Mouse (Mus musculus) midbrain, embryonic 14.5 days (tissue): ENCODE data around the gene Camta2. TPM values are rescaled to one million over a fixed set of nuclear protein-coding genes. Genes with fewer than 3 reads are reported as not detected.

Source experiments
- ATAC-seq: fragments of 200-750 bp; cut with Nextera tagmentation; 2 replicates; pipeline ENCODE4 v1.8.0; 2017; ENCODE audit warnings: moderate number of reproducible peaks, moderate library complexity; ENCODE audit not compliant: low FRiP score, low TSS enrichment
- DNase-seq: peaks from one replicate; pipeline ENCODE4 v3.0.0-alpha.2; 2015
- H3K27ac ChIP-seq: fragments of 300-500 bp; sonication (generic); replicated peaks from 2 replicates; pipeline ENCODE4 v1.5.1; 2014; ENCODE audit warnings: mild to moderate bottlenecking, low read depth, low read length, moderate library complexity
- H3K27me3 ChIP-seq: fragments of 300-500 bp; sonication (generic); 2 replicates; pipeline ENCODE4 v1.6.1; 2014; ENCODE audit warnings: low read length, control low read depth, mixed read lengths; ENCODE audit not compliant: control insufficient read depth, insufficient read depth
- H3K36me3 ChIP-seq: fragments of 300-500 bp; sonication (generic); 2 replicates; pipeline ENCODE4 v1.6.1; 2014; ENCODE audit warnings: low read length, control low read depth; ENCODE audit not compliant: control insufficient read depth, insufficient read depth
- H3K4me1 ChIP-seq: fragments of 300-500 bp; sonication (generic); 2 replicates; pipeline ENCODE4 v1.6.1; 2014; ENCODE audit warnings: mild to moderate bottlenecking, antibody characterized with exemption, low read length, control low read depth; ENCODE audit not compliant: control insufficient read depth, insufficient read depth
- H3K4me2 ChIP-seq: fragments of 300-500 bp; sonication (generic); 2 replicates; pipeline ENCODE4 v1.6.1; 2014; ENCODE audit warnings: mild to moderate bottlenecking, low read length, moderate library complexity
- H3K4me3 ChIP-seq: fragments of 300-500 bp; sonication (generic); replicated peaks from 2 replicates; pipeline ENCODE4 v1.5.1; 2014; ENCODE audit warnings: low read depth, low read length
- H3K9ac ChIP-seq: fragments of 300-500 bp; sonication (generic); replicated peaks from 2 replicates; pipeline ENCODE4 v1.6.1; 2014; ENCODE audit warnings: mild to moderate bottlenecking, low read length, moderate library complexity
- H3K9me3 ChIP-seq: fragments of 300-500 bp; sonication (generic); 2 replicates; pipeline ENCODE4 v1.6.1; 2016; ENCODE audit warnings: low read length, control low read depth, mixed read lengths; ENCODE audit not compliant: control insufficient read depth
- WGBS: fragments of 180-500 bp; shearing (Covaris S2); extraction: QIAGEN DNeasy Blood & Tissue Kit; methylation state at CpG from one replicate; pipeline ENCODE4 v1.1.7; 2014; 5-methylcytosine and 5-hydroxymethylcytosine counted together
- polyA plus RNA-seq: library from polyadenylated mRNA; unstranded; fragments of >200 nt; fragmentation: Nextera tagmentation; extraction: Ambion mirVana; gene quantifications from 2 replicates; pipeline ENCODE4 v1.2.1, GENCODE M21; 2014

Camta2 gene
- polyA plus RNA-seq, 1 experiment from 2014 or later: 19.4 TPM

DNA sequence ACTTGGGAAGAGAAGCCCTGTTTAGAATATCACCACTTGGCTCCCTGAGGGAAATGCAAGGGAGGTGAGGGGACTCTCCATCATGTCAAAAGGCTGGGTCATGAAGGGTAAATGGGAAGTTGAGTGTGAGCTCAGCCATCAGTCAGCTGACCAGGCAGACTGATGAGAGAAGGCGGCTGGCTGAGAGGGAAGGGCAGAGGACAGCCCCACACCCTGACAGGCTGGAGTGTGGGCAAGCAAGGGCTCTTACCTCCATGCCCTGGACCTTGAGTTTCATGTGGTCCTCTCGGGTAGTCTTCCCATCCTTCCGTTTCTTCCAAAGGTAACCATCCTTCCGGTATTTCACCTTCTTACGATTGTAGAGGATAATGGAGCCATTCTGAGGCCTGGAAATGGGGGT is 4.3 kb downstream of the Camta2 start:
- no peak overlapping the region for H3K4me3 ChIP-seq
- no peak overlapping the region for H3K4me2 ChIP-seq
- no peaks in the 10 kb centered on the region for H3K9me3 ChIP-seq
- WGBS: 93% methylated on average over 5 of the region's 5 CpGs
- no peak overlapping the region for H3K27ac ChIP-seq
- DNase-seq: no peak
- no peak overlapping the region for H3K9ac ChIP-seq
- no peak for ATAC-seq
- H3K36me3 ChIP-seq: peaks cover 43% of the 10 kb centered on the region
- no peaks in the 10 kb centered on the region for H3K27me3 ChIP-seq
- peaks cover 24% of the 10 kb centered on the region for H3K4me1 ChIP-seq

DNA sequence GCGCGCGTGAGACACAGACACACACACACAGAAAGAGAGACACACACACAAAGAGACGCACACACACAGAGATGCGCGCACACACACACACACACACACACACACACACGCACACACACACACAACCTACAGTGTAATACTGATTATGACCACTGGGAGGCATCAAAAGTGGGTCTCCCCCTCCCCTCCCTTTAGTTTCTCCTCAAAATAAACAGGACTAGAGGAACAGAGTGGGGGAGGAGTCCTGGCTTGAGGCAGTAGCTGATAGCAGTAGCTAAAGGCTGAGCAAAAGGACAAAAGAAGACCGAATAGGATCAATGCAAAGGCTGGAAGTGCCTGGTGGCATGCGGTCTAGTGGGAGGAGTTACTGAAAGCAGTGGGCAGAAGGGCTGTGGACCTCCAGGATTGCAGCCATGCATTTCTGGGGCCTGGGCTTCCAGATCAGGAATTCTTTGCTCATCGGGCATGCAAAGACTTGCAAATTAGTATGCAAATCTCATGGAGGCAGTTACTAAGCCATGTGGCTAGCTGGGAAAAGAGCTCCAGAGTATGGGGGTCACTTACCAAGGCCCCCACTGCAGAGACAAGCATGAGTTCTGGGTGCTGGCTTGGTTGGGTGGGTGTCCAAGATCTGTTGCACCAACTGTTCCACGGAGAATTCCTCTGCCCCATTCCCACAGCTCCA is 5.9 kb downstream of the Camta2 start:
- ATAC-seq: peak; percentile 73
- peak; percentile 85 for DNase-seq
- Histone ChIP-seq H3K4me3 (no peak overlapping the region), H3K36me3 (peaks cover 50% of the 10 kb centered on the region), H3K9ac (no peak overlapping the region), H3K4me1 (peaks cover 17% of the 10 kb centered on the region), H3K4me2 (peak overlapping the region; percentile 19; the same call in 1 of the 2 replicates), H3K27ac (peak overlapping the region; percentile 62), H3K27me3 (no peaks in the 10 kb centered on the region), H3K9me3 (no peaks in the 10 kb centered on the region)
- 8% methylated on average over 11 of the region's 11 CpGs for WGBS

DNA sequence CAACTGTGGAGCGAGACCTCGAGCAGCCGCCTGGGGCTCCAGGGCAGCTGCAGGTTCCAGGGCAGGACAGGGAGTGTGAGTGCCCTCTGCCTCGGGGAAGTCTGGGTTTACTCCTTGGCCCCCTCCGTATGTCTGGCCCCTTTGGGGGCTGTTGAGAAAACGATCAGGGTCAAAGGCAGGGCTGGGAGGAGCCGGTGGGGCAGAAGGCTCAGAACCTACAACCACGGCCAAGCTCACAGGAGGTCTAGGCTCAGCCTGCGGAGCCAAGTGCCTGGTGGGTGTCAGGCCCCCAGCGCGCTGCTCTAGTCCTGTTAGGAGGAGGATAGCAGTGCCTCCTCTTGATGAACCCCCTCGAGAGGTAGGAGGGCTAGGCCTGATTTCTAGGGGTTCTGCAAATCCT is 6.7 kb downstream of the Camta2 start:
- Histone ChIP-seq H3K4me1 (peaks cover 10% of the 10 kb centered on the region; the same call in 1 of the 2 replicates), H3K27me3 (no peaks in the 10 kb centered on the region), H3K36me3 (peaks cover 57% of the 10 kb centered on the region), H3K27ac (peak overlapping the region; percentile 42; the same call in 1 of the 2 replicates), H3K9me3 (no peaks in the 10 kb centered on the region), H3K4me3 (no peak overlapping the region), H3K9ac (no peak overlapping the region), H3K4me2 (no peak overlapping the region)
- no peak for DNase-seq
- WGBS: 70% methylated on average over 12 of the region's 12 CpGs
- ATAC-seq: 0 out of 2 replicates have a peak, but pooled peaks have one; percentile 6

DNA sequence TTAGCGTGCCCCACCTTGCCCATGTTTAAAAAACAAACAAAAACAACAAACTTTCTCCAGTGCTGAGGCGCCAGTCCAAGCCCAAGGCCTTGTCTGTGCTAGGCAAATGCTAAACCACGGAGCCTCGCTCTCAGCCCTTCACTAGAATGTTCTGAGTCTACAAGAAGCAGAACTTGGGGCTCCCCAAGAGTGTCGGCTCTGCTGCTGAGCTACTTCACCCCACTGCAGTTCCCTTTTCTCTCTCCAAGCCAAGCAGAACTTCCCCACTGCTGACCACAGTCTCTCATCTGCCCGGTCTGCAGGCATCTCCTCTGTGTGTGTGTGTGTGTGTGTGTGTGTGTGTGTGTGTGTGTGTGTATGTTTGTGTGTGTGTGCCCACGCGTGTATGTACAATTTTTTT is 8.0 kb downstream of the Camta2 start:
- Histone ChIP-seq H3K4me1 (peaks cover 10% of the 10 kb centered on the region; the same call in 1 of the 2 replicates), H3K9ac (no peak overlapping the region), H3K36me3 (peaks cover 69% of the 10 kb centered on the region), H3K4me3 (no peak overlapping the region), H3K27me3 (no peaks in the 10 kb centered on the region), H3K27ac (no peak overlapping the region), H3K9me3 (no peaks in the 10 kb centered on the region), H3K4me2 (no peak overlapping the region)
- 92% methylated on average over 8 of the region's 8 CpGs for WGBS
- DNase-seq: no peak
- no peak for ATAC-seq

DNA sequence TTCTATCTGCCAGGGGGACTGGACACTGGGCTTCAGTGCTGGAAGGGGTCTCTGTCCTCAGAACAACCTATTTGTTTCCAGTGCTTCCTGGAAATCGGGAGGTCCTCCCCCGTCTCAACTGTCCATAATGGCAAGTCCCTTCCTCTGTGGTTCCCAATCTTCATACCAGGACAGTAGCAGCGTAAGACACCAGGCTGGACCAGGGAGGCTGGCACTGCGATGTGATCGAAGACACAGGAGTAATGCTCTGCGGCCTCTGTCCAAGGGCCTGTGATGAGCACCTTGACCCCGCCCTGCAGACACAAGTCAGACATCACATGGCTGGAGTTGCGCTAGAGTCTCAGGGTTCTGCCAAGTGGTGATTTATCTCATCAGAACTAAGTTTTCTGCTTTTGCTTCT is 8.5 kb downstream of the Camta2 start:
- H3K4me3 ChIP-seq: no peak overlapping the region
- no peak overlapping the region for H3K27ac ChIP-seq
- H3K36me3 ChIP-seq: peaks cover 68% of the 10 kb centered on the region
- ATAC-seq (no peak), DNase-seq (no peak)
- no peaks in the 10 kb centered on the region for H3K9me3 ChIP-seq
- no peak overlapping the region for H3K9ac ChIP-seq
- no peak overlapping the region for H3K4me2 ChIP-seq
- H3K27me3 ChIP-seq: no peaks in the 10 kb centered on the region
- peaks cover 10% of the 10 kb centered on the region; the same call in 1 of the 2 replicates for H3K4me1 ChIP-seq
- 96% methylated on average over 8 of the region's 8 CpGs for WGBS

DNA sequence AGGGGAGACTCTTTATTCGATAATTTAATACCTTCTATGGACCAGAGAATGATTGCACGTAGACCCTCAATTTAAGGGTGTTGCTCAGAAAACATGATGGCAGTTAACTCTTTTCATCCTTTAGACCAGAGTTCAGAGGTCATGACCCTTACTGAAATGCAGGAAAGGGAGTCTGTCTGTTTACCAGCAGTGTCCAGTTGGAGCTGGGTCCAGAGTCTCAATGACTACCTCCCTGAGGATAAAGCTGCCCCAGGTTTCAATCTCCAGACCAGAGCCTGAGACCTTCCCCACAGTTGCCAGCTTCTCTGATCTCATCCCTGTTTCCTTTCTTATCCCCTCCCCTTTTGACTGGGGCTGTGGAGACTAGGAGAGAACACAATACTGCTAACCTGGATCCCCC is 9.3 kb downstream of the Camta2 start:
- H3K4me3 ChIP-seq: no peak overlapping the region
- 73% methylated on average over 2 of the region's 2 CpGs for WGBS
- peaks cover 67% of the 10 kb centered on the region for H3K36me3 ChIP-seq
- H3K27ac ChIP-seq: no peak overlapping the region
- peaks cover 10% of the 10 kb centered on the region; the same call in 1 of the 2 replicates for H3K4me1 ChIP-seq
- H3K27me3 ChIP-seq: no peaks in the 10 kb centered on the region
- no peak overlapping the region for H3K9ac ChIP-seq
- no peak overlapping the region for H3K4me2 ChIP-seq
- H3K9me3 ChIP-seq: no peaks in the 10 kb centered on the region
- DNase-seq: no peak
- no peak for ATAC-seq

DNA sequence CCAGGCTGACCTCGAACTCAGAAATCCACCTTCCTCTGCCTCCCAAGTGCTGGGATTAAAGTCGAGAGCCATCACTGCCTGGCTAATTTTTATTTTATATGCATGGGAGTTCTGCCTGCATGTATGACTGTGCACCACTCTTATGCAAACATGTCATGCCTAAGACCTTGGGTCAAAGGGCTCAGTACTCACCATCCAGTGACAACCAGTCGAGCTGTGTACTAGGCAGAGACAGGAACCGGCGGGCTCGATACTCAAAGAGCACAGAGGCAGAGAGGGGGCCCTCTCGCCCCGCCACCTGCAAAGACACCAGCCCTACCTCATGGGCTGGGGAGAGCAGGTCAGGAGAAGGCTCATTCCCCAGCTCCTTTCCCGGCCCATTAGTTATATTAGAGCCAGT is 9.8 kb downstream of the Camta2 start:
- DNase-seq: no peak
- no peak overlapping the region for H3K27ac ChIP-seq
- no peaks in the 10 kb centered on the region for H3K27me3 ChIP-seq
- H3K9ac ChIP-seq: no peak overlapping the region
- no peaks in the 10 kb centered on the region for H3K9me3 ChIP-seq
- peaks cover 63% of the 10 kb centered on the region for H3K36me3 ChIP-seq
- H3K4me2 ChIP-seq: no peak overlapping the region
- no peak for ATAC-seq
- H3K4me1 ChIP-seq: peaks cover 10% of the 10 kb centered on the region; the same call in 1 of the 2 replicates
- no peak overlapping the region for H3K4me3 ChIP-seq
- WGBS: 82% methylated on average over 9 of the region's 9 CpGs

DNA sequence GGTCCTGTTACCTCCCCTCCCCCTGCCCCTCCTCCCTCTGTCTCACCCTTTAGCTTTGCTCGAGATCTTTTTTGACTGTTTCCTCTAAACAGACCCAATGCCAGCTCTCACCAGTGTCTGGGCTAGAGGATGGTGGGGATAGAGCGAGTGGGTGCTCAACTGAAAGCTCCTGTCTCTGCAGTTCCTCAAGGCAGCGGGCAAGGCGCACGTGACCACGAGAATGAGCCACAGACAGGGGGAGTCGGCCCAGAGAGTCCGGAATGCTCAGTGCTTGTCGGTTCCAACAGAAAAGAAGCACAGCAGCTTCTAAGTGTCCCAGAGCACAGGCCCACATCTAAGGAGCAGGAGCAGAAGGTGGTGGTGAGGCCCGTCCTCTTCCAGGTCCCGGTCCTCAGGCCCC is 13.4 kb downstream of the Camta2 start:
- Histone ChIP-seq H3K27ac (no peak overlapping the region), H3K27me3 (no peaks in the 10 kb centered on the region), H3K36me3 (peaks cover 54% of the 10 kb centered on the region), H3K4me1 (peaks cover 13% of the 10 kb centered on the region), H3K9ac (no peak overlapping the region), H3K4me3 (no peak overlapping the region), H3K9me3 (no peaks in the 10 kb centered on the region), H3K4me2 (no peak overlapping the region)
- no peak for DNase-seq
- ATAC-seq: no peak
- WGBS: 63% methylated on average over 11 of the region's 11 CpGs

DNA sequence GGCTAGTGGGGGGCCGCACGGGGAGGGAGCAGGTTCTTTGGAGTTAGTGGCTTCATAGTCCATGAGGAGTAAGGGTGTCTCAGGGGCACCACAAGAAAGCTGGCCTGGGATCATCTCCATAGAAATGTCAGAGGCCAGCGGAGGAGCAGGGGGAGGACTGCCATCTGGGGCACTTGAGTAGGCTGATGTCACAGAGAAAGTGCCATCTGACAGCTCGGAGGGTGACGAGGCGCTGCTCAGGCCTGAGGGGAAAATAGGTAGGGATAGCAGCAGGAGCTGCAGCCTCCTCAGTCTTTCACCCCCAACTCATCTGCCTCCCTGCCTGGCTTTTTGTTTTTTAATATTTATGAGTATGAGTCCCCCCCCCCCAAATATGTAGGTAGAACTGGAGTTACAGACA is 13.9 kb downstream of the Camta2 start:
- no peak for DNase-seq

More for the DNA sequence above, 13.9 kb downstream of the Camta2 start:
- Histone ChIP-seq H3K4me2 (no peak overlapping the region), H3K9ac (no peak overlapping the region), H3K9me3 (no peaks in the 10 kb centered on the region), H3K27ac (no peak overlapping the region), H3K4me1 (peaks cover 13% of the 10 kb centered on the region), H3K4me3 (no peak overlapping the region), H3K27me3 (no peaks in the 10 kb centered on the region), H3K36me3 (peaks cover 49% of the 10 kb centered on the region)
- ATAC-seq: no peak
- 52% methylated on average over 6 of the region's 6 CpGs for WGBS
